Mouse (Mus musculus) lung, postnatal 36 days (tissue): ENCODE data around the gene Irf8.
"Not testable (repeated sequence)": the region's sequence is repeated elsewhere in the genome, so short reads cannot be mapped to it uniquely, and the experiment has no call there.

Experiments
- DNase-seq: peaks from one replicate; pipeline ENCODE4 v3.0.0; 2022; ENCODE audit warnings: mixed read lengths

Gene Irf8

GRCm38 (mm10) chr8:120723025-120723424, 13.1 kb upstream of the Irf8 start:
- DNase-seq = no peak

DNA sequence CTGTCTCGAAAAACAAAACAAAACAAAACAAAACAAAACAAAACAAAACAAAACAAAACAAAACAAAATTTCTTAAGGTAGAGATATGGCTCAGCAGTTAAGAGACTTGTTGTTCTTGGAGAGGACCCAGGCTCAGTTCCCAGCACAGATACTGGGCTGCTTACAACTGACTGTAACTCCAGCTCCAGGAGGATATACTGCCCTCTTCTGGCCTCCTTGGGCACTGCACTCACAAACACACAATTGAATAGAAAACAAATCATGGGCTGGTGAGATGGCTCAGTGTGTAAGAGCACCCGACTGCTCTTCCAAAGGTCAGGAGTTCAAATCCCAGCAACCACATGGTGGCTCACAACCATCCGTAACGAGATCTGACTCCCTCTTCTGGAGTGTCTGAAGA, 12.1 kb upstream of the Irf8 start:
- not testable (repeated sequence) for DNase-seq

DNA sequence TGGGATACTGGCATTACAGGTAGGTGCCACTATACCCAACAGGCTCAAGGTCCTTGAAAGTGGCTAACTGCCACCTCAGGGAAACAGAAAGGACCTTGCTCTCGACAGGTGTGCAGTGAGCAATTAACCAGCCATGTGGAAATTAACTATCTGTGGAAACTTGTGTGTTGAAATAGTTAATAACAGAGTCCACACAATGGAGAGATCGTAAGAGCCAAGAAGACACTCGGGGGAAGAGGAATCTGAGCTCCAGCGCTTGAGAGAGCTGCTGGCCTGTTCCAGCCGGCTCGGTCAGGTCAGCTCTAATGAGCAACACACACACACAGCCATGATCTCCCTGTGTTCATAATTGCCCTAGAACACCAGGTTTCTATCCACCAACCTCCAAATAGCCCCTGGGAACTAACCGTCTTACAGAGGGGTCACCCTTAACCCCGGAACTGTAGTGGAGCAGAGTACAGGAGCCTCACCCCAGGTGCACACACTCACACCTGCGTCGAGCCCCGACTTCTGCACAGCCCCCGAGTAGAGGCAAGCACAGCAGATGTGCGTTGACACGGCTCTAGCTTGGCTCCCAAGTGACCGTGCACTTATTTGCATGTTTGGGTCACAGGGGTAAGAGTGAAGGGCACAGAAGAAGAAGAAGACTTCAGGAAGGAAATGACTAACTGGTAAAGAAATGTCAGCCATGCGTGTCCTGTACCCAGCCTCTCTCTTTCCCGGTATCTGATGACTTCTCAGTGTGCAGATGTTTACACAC, 11.2 kb upstream of the Irf8 start:
- no peak for DNase-seq

GRCm38 (mm10) chr8:120725576-120725950, 10.6 kb upstream of the Irf8 start:
- no peak for DNase-seq

GRCm38 (mm10) chr8:120726051-120726450, 10.1 kb upstream of the Irf8 start:
- no peak for DNase-seq

DNA sequence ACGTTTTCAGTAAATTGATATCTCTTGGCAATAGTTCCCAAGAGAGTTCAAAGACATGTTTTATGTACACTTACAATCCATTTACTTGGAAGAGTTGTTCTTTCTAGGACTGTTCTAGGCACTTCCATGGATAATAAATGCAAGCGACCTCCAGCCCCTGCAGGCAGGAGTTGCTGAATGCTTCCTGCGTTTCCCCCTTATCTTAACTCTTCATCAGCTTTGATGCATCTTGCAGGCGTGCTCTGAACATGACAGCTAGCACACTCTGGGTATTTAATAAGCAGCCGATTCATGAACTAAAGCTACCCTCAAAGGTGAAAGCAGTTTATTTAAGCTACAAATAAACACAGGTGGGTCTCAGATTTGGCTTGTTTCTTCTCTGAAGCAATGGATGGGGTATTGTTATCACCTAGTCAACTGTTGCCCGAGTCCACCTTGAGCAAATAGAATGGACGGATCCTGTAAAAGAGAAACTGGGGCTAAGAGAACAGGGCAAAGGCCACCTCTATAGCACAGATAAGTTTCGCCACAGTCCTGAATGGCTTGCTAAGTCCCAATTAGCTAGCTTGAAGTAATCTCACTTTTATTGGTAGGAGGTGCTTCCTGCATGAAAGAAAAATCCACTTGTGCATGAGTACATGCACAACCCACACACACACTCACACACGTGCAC, 7.5 kb upstream of the Irf8 start:
- no peak for DNase-seq

DNA sequence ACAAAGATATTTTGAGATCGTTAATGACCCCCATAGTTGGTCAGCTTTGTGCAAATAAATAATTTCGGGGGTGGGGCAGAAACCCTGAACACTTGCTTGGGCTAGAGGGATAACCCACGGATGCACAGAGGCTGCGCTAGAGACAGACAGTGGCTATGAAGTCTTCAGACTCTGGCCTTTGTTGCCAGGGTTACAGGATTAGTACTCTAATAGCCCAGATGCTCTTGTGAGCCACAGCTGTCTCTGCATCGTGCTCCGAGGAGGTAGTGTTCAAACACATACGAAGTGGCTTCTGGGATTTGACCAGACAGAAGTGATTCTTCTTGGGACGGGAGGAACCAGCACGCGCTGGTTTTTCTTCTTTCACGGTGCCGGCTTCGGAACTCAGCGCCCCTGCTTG, 4.6 kb upstream of the Irf8 start:
- no peak for DNase-seq

- DNase-seq = no peak
Observed at GRCm38 (mm10) chr8:120732068-120732467, 4.1 kb upstream of the Irf8 start.

DNA sequence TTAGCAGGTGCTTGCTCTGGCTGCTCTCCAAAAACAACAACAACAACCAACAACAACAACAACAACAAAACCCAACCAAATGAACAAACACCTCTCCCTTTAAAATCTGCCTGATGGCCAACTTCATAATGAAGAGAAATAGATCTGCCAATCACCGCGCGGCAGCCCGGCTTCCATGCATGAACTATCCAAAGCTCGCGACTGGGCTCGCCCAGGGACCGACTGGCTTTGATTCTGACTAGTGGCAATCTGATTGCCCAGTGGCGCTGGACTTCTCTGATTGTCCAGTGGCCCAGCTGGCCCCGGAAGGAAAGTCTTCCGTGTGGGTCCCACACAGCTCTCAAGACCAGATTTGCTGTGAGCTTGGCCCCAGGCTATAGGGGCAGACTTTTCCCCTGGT, 328 bp downstream of the Irf8 start:
- peak; percentile 68 for DNase-seq

DNA sequence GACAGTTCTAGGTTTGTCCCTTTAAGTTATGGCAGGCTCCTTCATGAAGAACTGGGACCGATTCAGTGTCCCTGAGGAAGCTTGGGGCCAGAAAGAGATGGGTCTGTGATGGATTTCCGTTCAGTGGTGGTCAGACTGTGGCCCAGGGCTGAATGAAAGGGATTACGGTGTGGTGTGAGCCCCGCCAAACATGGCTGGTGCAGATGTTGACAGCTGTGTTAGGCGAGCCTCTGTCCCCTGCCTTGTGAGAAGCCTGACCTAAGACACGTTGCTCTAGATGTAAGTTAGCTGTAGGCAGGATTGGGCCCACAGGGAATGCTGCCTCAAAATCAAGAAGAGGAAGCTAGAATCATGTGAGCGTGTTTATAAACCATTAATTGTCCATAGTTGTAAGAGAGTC, 1.0 kb downstream of the Irf8 start:
- no peak for DNase-seq

DNA sequence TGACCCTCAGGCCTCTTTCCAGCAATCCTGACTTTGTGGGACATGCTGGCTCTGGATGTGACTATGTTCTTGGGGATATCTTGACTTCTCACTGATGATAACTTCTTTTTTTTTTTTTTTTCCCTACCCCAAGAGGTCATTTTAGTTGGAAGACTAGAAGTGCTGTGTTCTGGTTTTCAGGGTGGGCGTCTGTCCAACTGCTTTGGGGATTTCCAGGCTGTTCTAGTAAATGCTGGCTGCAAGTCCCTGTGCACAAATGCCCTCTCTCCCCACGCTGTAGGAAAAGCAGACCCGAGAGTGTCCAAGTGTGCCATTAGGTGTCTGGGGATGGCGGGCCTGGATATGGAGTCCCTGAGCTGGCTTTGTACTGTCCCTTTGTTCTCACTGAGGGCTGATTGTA, 2.6 kb downstream of the Irf8 start:
- DNase-seq = no peak

DNA sequence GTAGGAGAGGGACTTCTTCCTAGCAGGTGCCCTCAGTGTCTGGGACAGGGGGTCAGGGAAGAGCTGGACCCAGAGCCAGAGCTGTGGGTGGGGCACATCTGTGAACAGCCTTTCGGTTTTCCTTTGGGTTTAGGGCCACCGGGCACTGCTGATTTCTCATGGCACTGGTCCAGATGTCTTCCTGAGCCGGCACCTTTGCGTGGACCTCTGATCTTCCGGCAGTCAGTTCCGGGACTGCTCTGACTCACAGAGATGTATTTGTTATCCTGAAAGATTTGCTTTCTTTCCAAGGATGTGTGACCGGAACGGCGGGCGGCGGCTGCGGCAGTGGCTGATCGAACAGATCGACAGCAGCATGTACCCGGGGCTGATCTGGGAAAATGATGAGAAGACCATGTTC, 3.4 kb downstream of the Irf8 start:
- DNase-seq = no peak

DNA sequence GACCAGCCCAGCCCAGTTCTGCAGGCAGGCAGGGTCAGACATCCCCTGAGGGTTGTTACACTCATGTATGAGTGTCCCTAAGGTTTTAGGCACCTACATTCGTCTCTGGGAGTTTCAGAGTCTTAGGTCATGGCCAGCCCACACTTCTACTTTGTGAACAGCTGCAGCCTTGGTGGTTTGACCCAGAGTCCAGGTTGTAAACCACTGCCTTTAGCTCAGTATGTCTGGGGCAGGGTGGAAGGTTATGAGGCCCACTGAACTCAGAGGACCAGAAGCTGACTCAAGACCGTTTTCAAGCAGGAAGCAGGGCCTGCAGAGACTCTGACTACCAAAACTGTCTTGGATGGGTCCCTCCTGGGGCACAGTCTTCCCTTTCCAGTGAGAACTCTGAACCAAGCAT, 4.4 kb downstream of the Irf8 start:
- DNase-seq = no peak

DNA sequence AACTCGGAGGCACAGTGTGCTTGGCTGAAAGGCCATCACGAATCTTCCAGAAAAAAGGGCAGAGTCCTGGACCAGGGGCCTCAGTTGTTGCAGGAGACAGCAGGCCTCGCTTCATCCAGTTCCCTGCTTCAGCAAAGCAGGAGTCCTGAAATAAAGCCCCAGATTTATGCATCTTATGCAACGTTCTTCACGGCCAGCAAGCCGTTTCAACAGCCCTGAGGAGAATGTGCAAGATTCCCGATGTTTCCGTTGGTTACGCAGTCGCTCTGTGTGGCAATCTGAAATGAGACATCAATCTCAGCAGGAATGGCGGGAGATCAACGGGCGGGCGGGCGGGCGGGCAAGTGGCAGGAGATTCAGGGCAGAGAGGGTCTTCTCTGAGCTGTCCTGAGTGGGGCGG, 4.8 kb downstream of the Irf8 start:
- peak; percentile 72 for DNase-seq

GRCm38 (mm10) chr8:120741815-120742530, 5.8 kb downstream of the Irf8 start:
- no peak for DNase-seq

DNA sequence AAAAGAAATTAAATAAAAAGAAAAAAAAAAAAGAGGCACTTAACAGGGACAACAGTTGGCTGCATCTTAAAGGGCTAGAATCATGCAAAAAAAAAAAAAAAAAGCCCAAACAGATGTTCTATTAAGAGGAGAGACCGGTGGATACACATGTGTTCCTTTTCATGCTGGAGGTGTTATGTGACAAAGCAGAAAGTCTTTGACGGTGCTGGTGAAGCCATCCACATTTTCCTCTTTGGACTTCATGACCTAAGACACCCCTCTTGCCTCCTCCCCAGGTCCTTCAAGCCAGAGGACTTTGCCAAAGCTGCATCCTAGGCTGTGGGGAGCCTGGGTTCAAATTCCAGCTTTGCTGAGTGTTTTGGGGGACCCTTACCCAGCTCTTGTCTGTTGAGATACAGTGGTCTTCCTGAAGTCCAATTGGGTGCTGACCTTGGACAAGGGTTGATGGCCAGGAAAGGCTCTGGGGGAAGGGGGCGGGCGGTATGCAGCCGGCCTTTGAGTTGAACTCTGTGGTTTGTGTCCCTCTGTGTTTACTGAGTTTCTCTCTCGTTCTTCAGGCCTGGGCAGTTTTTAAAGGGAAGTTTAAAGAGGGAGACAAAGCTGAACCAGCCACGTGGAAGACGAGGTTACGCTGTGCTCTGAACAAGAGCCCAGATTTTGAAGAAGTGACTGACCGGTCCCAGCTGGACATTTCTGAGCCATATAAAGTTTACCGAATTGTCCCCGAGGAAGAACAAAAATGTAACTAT, 7.2 kb downstream of the Irf8 start:
- DNase-seq = peak; percentile 69

- DNase-seq = peak; percentile 74
Observed at GRCm38 (mm10) chr8:120743898-120744290, 7.7 kb downstream of the Irf8 start.

DNA sequence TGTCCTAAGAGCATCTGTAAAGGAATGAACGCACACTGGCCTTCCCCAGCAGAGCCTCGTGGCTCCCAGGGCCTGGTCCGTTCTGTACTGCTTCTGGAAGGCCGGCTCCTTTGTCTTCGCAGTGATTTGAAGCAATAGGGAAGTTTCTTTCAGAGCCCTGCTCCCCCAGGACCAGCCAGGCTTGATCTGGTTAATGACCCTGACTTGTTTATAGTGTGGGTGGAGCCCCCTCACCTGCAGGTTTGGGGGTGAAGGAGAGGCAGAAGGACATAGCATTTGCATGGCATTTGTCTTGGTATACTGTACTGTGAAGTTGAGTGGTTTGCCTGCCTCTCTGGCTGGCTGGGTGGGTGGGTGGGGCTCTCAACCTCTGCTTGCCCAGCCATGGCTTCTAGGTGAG, 8.3 kb downstream of the Irf8 start:
- DNase-seq = no peak

GRCm38 (mm10) chr8:120745226-120745625, 9.1 kb downstream of the Irf8 start:
- DNase-seq = peak; percentile 32

DNA sequence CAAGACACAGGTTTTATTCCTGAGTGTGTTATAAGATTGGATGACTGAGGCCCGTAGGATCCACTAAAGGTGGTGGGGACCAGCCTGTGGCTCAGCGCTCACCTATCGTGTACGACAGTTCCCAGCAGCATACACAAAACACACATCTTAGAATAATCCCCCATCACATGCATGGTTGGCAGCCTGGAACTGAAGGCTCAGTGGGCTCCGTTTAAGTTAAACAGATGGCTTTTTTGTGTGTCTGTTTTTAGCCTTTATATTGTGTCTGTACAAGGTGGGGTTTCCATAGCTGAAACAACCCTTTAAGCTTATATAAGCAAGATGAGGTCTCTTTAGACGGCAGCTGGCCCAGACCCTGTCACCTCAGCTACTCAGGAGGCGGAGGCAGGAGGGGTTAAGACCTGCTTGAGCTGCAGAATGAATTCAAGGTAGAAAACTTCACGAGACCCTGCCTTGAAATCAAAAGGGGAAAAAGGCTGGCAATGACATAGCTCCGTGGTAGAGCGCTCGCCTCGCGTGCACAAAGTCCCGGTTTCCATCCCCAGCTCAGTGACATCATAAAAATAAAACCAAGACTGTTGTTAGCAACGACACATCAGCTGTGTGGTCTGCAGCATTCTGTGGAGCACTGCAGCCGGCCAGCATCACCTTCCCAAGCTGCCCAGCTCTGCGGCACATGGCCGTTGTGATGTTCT, 10.0 kb downstream of the Irf8 start:
- no peak for DNase-seq

- DNase-seq = no peak
Observed at GRCm38 (mm10) chr8:120747286-120747685, 11.1 kb downstream of the Irf8 start.

GRCm38 (mm10) chr8:120750616-120751015, 14.5 kb downstream of the Irf8 start:
- no peak for DNase-seq
